Mouse (Mus musculus) layer of hippocampus, postnatal 25 days (tissue): Measurements from ENCODE around the gene Pfkfb3. TPM values are rescaled to one million over a fixed set of nuclear protein-coding genes. Genes with fewer than 3 reads are reported as not detected.
A peak's percentile ranks its signal among the peaks of the same experiment; 100 is the strongest.
"Not testable (repeated sequence)": the region's sequence is repeated elsewhere in the genome, so short reads cannot be mapped to it uniquely, and the experiment has no call there.

Experiments used
- DNase-seq, 2 experiments: peaks; one replicate each; pipeline ENCODE4 v3.0.0; 2022; ENCODE audit warnings: mixed read lengths in 2 of 2, low spot score in 1 of 2; ENCODE audit errors: extremely low spot score in 1 of 2
- total RNA-seq, 2 experiments: library from RNA; stranded (reverse); gene quantifications; 2 replicates each; pipeline ENCODE4 v1.2.3; 2021

Gene Pfkfb3
- total RNA-seq, 2 experiments from 2014 or later, result 31.2 to 34.8 TPM

- DNase-seq, result no peak
Observed at GRCm38 (mm10) chr2:11552297-11552821, 1.5 kb downstream of the Pfkfb3 start.

GRCm38 (mm10) chr2:11551726-11552125, 2.2 kb downstream of the Pfkfb3 start:
- no peak for DNase-seq

GRCm38 (mm10) chr2:11548508-11548907, 5.4 kb downstream of the Pfkfb3 start:
- DNase-seq, result no peak

GRCm38 (mm10) chr2:11547609-11548008, 6.3 kb downstream of the Pfkfb3 start:
- DNase-seq, result no peak

GRCm38 (mm10) chr2:11546091-11546490, 7.8 kb downstream of the Pfkfb3 start:
- DNase-seq, result no peak

- DNase-seq, result no peak
Observed at GRCm38 (mm10) chr2:11545380-11545779, 8.5 kb downstream of the Pfkfb3 start.

GRCm38 (mm10) chr2:11544342-11544741, 9.5 kb downstream of the Pfkfb3 start:
- DNase-seq, result no peak

GRCm38 (mm10) chr2:11543158-11543557, 10.7 kb downstream of the Pfkfb3 start:
- no peak for DNase-seq

GRCm38 (mm10) chr2:11542640-11543039, 11.2 kb downstream of the Pfkfb3 start:
- peak; percentile 49 to 82 for DNase-seq

GRCm38 (mm10) chr2:11542121-11542520, 11.8 kb downstream of the Pfkfb3 start:
- no peak for DNase-seq

- not testable (repeated sequence) for DNase-seq
Observed at GRCm38 (mm10) chr2:11541528-11541927, 12.3 kb downstream of the Pfkfb3 start.

GRCm38 (mm10) chr2:11535966-11536365, 17.9 kb downstream of the Pfkfb3 start:
- DNase-seq, result no peak

- peak; percentile 54 to 65 for DNase-seq
Observed at GRCm38 (mm10) chr2:11535412-11535928, 18.4 kb downstream of the Pfkfb3 start.

GRCm38 (mm10) chr2:11534826-11535225, 19.1 kb downstream of the Pfkfb3 start:
- no peak for DNase-seq

- DNase-seq, result no peak
Observed at GRCm38 (mm10) chr2:11530101-11530500, 23.8 kb downstream of the Pfkfb3 start.

- no peak for DNase-seq
Observed at GRCm38 (mm10) chr2:11526063-11526462, 27.8 kb downstream of the Pfkfb3 start.

GRCm38 (mm10) chr2:11524736-11525135, 29.1 kb downstream of the Pfkfb3 start:
- DNase-seq, result no peak

- no peak for DNase-seq
Observed at GRCm38 (mm10) chr2:11521758-11522157, 32.1 kb downstream of the Pfkfb3 start.

- no peak for DNase-seq
Observed at GRCm38 (mm10) chr2:11520786-11521185, 33.1 kb downstream of the Pfkfb3 start.

- DNase-seq, result no peak
Observed at GRCm38 (mm10) chr2:11515828-11516227, 38.0 kb downstream of the Pfkfb3 start.

- no peak for DNase-seq
Observed at GRCm38 (mm10) chr2:11513057-11513967, 40.6 kb downstream of the Pfkfb3 start.

GRCm38 (mm10) chr2:11512127-11512526, 41.8 kb downstream of the Pfkfb3 start:
- no peak for DNase-seq
